Mouse (Mus musculus): Measurements from ENCODE around the gene Gm20403. TPM values are rescaled to one million over a fixed set of nuclear protein-coding genes. Genes with fewer than 3 reads are reported as not detected.
A peak's percentile ranks its signal among the peaks of the same experiment; 100 is the strongest.

The Gm20403 gene
- polyA plus RNA-seq, 2 experiments: not detected

DNA sequence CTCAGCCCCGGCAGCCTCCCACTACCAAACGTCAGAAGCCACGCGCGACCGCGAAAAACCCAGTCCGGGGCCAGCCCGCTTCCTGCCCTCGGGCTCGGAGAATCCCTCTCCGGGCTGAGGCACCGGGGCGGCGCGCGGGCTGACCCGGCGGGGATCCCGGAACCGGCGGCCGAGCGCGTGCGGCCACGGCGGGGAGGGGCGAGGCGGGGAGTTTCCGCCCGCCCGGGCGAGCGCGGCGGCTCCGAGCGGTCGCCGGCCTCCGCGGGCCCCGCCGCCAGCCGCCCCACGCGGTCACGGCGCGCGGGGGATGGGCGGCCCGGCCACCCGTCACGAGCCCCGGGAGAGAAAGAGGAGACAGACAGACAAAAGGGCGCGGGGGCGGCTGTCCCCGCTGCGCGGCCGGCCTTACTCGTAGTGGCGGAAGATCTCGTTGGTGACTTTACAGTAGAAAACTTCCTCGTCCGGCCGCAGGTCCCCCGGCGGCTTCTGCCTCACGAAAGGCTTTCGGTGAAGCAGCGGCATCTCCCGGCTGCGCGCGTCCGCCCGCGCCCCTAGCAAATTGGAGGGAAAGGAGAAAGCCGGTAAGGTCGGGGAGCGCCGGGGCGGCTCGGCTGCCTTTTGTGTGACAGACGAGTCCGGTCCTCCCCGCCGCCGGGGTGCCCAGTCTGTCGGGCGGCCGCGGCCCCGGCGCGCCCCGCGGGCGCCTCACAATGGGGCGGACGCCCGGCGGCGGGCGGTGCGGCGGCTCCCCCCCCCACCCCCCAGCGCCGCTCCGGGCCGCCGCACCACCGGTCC is 875 bp downstream of the Gm20403 start:
- peak overlapping the region; percentile 92 for H3K4me2 ChIP-seq (ENCODE audit: low read depth)
- peak overlapping the region; percentile 90 for H3K27ac ChIP-seq
- no peaks in the 10 kb centered on the region for H3K9me3 ChIP-seq (ENCODE audit: control insufficient read depth, low read length)
- no peak for TF ChIP-seq CTCF (IDR thresholded peaks at IDR 0.05; ENCODE audit: low read depth)
- no peak for TF ChIP-seq EP300 (IDR thresholded peaks at IDR 0.05; ENCODE audit: low read depth)
- peak overlapping the region; percentile 90 for H3K9ac ChIP-seq (replicated peaks)
- H3K4me3 ChIP-seq (ENCODE audit: insufficient read depth in 1 of 2, low read depth in 2 of 2, low read length in 2 of 2): peak overlapping the region; percentile 85 to 95
- H3K4me1 ChIP-seq (replicated peaks; ENCODE audit: control insufficient read depth in 2 of 2, insufficient read depth in 2 of 2, low read length in 1 of 2): peaks cover 25 to 28% of the 10 kb centered on the region in 2 experiments
- under 1% methylated on average over 91 of the region's 117 CpGs for WGBS (ENCODE audit: insufficient replicate concordance)
- peak in 2 of 3 experiments; percentile 30 to 37 for DNase-seq (ENCODE audit: low read depth in 3 of 3, low spot score in 3 of 3)
- peak; percentile 71 for ATAC-seq (ENCODE audit: insufficient read depth)
- peaks cover 5% of the 10 kb centered on the region; the same call in 1 of the 2 replicates for H3K36me3 ChIP-seq (replicated peaks; ENCODE audit: control insufficient read depth, insufficient read depth, low read depth)
- H3K27me3 ChIP-seq (ENCODE audit: control insufficient read depth, insufficient read depth, low read length): no peaks in the 10 kb centered on the region

- ATAC-seq (ENCODE audit: insufficient read depth): peak; percentile 77
- peak overlapping the region; percentile 92 for H3K4me2 ChIP-seq (ENCODE audit: low read depth)
- TF ChIP-seq EP300 (IDR thresholded peaks at IDR 0.05; ENCODE audit: low read depth) (peak; percentile 20; the same call in 1 of the 2 replicates), CTCF (IDR thresholded peaks at IDR 0.05; ENCODE audit: low read depth) (peak; percentile 3; the same call in 1 of the 2 replicates)
- peak; percentile 63 to 75 (median 72) for DNase-seq (ENCODE audit: low read depth in 3 of 3, low spot score in 3 of 3)
- peak overlapping the region; percentile 90 for H3K27ac ChIP-seq
- under 1% methylated on average over 42 of the region's 42 CpGs for WGBS (ENCODE audit: insufficient replicate concordance)
- H3K9ac ChIP-seq (replicated peaks): peak overlapping the region; percentile 90
- H3K36me3 ChIP-seq (replicated peaks; ENCODE audit: control insufficient read depth, insufficient read depth, low read depth): peaks cover 5% of the 10 kb centered on the region; the same call in 1 of the 2 replicates
- no peaks in the 10 kb centered on the region for H3K27me3 ChIP-seq (ENCODE audit: control insufficient read depth, insufficient read depth, low read length)
- H3K9me3 ChIP-seq (ENCODE audit: control insufficient read depth, low read length): no peaks in the 10 kb centered on the region
- peak overlapping the region; percentile 85 to 95 for H3K4me3 ChIP-seq (ENCODE audit: insufficient read depth in 1 of 2, low read depth in 2 of 2, low read length in 2 of 2)
- peaks cover 28 to 32% of the 10 kb centered on the region in 2 experiments for H3K4me1 ChIP-seq (replicated peaks; ENCODE audit: control insufficient read depth in 2 of 2, insufficient read depth in 2 of 2, low read length in 1 of 2)
Measured at GRCm38 (mm10) chr12:54984701-54985256, 1.6 kb downstream of the Gm20403 start.

DNA sequence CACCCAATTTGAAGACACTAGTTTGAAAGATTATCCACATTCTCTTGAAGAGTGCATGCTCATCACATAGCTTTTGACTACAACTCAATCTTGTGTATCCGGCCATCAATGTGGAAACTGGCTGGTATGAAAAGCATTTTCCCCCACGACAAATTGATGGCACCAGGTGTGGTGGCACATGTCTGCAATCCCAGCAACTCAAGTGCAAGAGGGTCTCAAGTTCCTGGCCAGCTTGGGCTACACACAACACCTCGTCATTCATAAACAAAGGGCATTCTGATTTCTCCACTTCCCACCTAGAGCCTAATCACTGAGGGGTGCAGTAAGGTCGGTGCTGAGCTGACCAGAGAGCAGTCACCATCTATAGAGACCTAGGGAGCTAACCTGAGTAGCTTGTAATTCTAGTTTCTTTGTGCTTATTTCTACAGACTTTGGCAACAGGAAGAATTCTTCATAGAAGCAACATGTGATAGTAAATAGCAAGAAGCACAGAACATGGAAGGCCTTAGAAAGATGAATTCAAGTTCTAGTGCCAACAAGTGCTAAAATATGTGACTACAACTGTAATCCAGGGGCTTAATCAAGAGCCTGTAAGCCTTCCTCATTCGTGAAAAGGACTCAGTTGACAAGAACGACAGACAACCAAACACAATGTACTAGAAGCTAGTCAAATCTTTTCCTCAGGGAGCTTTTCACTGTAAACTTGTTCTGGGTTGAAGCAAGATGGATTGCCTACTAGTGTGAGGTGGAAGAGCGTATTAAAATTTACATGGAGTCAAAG is 3.2 kb downstream of the Gm20403 start:
- Histone ChIP-seq H3K9me3 (ENCODE audit: control insufficient read depth, low read length) (no peaks in the 10 kb centered on the region), H3K27ac (no peak overlapping the region), H3K36me3 (replicated peaks; ENCODE audit: control insufficient read depth, insufficient read depth, low read depth) (peaks cover 5% of the 10 kb centered on the region; the same call in 1 of the 2 replicates), H3K4me2 (ENCODE audit: low read depth) (peak overlapping the region; percentile 19; the same call in 1 of the 2 replicates), H3K4me1 (replicated peaks; ENCODE audit: control insufficient read depth in 2 of 2, insufficient read depth in 2 of 2, low read length in 1 of 2) (peaks cover 25 to 28% of the 10 kb centered on the region in 2 experiments), H3K9ac (replicated peaks) (no peak overlapping the region), H3K4me3 (ENCODE audit: insufficient read depth in 1 of 2, low read depth in 2 of 2, low read length in 2 of 2) (no peak overlapping the region), H3K27me3 (ENCODE audit: control insufficient read depth, insufficient read depth, low read length) (no peaks in the 10 kb centered on the region)
- DNase-seq (ENCODE audit: low read depth in 3 of 3, low spot score in 3 of 3): no peak
- 77% methylated on average over 7 of the region's 7 CpGs for WGBS (ENCODE audit: insufficient replicate concordance)
- TF ChIP-seq CTCF (IDR thresholded peaks at IDR 0.05; ENCODE audit: low read depth): no peak
- no peak for TF ChIP-seq EP300 (IDR thresholded peaks at IDR 0.05; ENCODE audit: low read depth)
- no peak for ATAC-seq (ENCODE audit: insufficient read depth)

DNA sequence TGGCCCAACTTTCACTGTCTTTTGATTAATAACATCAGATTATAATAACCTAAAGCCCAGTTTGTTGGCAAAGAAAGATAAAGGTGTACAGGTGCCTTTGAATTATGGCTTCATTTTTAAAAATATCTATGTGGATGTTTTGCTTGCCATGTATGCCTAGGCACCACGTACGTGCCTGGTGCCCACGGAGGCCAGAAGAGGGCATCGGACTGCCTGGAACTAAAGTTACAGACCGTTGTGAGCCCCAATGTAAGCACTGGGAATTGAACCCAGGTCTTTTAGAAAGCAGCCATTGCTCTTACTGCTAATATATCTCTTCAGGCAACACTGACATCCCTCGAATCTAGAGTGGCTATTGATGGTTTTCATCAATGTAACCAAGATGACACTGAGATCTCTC is 4.4 kb downstream of the Gm20403 start:
- DNase-seq (ENCODE audit: low read depth in 3 of 3, low spot score in 3 of 3): no peak
- peak; percentile 53 for TF ChIP-seq CTCF (IDR thresholded peaks at IDR 0.05; ENCODE audit: low read depth)
- TF ChIP-seq EP300 (IDR thresholded peaks at IDR 0.05; ENCODE audit: low read depth): no peak
- WGBS (ENCODE audit: insufficient replicate concordance): 83% methylated on average over 6 of the region's 6 CpGs
- Histone ChIP-seq H3K4me1 (replicated peaks; ENCODE audit: control insufficient read depth in 2 of 2, insufficient read depth in 2 of 2, low read length in 1 of 2) (peaks cover 25 to 28% of the 10 kb centered on the region in 2 experiments), H3K27me3 (ENCODE audit: control insufficient read depth, insufficient read depth, low read length) (no peaks in the 10 kb centered on the region), H3K27ac (no peak overlapping the region), H3K36me3 (replicated peaks; ENCODE audit: control insufficient read depth, insufficient read depth, low read depth) (peaks cover 5% of the 10 kb centered on the region; the same call in 1 of the 2 replicates), H3K9me3 (ENCODE audit: control insufficient read depth, low read length) (no peaks in the 10 kb centered on the region), H3K9ac (replicated peaks) (no peak overlapping the region), H3K4me2 (ENCODE audit: low read depth) (peak overlapping the region; percentile 8; the same call in 1 of the 2 replicates), H3K4me3 (ENCODE audit: insufficient read depth in 1 of 2, low read depth in 2 of 2, low read length in 2 of 2) (no peak overlapping the region)
- ATAC-seq (ENCODE audit: insufficient read depth): no peak
